Mouse (Mus musculus): ENCODE data around the gene Ly6c2. TPM values are rescaled to one million over a fixed set of nuclear protein-coding genes. Genes with fewer than 3 reads are reported as not detected.
"Not testable (repeated sequence)": the region's sequence is repeated elsewhere in the genome, so short reads cannot be mapped to it uniquely, and the experiment has no call there.

Gene Ly6c2
- polyA plus RNA-seq (2016; fragmentation: Nextera tagmentation; extraction: Ambion mirVana): not detected in 2 replicates

GRCm38 (mm10) chr15:75111861-75112630 lies at the start of gene Ly6c2:
Gene Ly6c2, minus strand, starts transcription at chr15:75111970.
- H3K4me3 ChIP-seq; H3K4me1 ChIP-seq; H3K9ac ChIP-seq (replicated peaks); H3K4me2 ChIP-seq (replicated peaks); H3K36me3 ChIP-seq; H3K27me3 ChIP-seq; H3K27ac ChIP-seq (replicated peaks); H3K9me3 ChIP-seq; ATAC-seq (ENCODE audit: low FRiP score, low read depth): not testable (repeated sequence)
- WGBS: no CpG with 5 or more reads among the region's 1 CpGs

- Histone ChIP-seq H3K4me1 (no peaks in the 10 kb centered on the region), H3K27ac (replicated peaks) (no peak overlapping the region), H3K9ac (replicated peaks) (no peak overlapping the region), H3K9me3 (0 out of 2 replicates have a peak, but pooled peaks cover 10% of the 10 kb centered on the region), H3K27me3 (no peaks in the 10 kb centered on the region), H3K4me2 (replicated peaks) (no peak overlapping the region), H3K4me3 (no peak overlapping the region), H3K36me3 (no peaks in the 10 kb centered on the region)
- 54% methylated on average over 1 of the region's 1 CpGs for WGBS
- ATAC-seq (ENCODE audit: low FRiP score, low read depth): no peak
Measured at GRCm38 (mm10) chr15:75157646-75158045, 45.9 kb upstream of the Ly6c2 start.

DNA sequence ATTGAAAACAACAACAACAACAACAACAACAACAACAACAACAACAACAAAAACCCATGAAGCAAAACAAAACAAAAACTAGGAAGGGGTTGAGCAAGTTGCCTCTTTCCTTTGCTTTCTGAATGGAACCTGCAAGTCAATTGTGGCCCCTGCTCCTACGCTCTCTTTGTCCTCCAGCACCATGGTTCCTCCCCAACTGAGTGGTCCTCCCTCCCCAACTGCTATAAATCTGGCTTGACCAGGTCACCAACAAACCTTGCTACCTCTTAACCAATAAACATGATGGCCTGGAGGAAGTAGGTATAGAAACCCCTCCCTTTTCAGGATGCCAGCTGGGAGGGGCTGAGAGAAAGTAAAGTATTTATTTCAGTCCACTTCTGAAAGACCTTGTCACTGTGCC lies 43.2 kb upstream of the Ly6c2 start, which contains the start of gene Ly6g:
Gene Ly6g (plus strand): TSS at position 301 of the 400 bp plus-strand sequence.
- Histone ChIP-seq H3K36me3 (no peaks in the 10 kb centered on the region), H3K4me1 (no peaks in the 10 kb centered on the region), H3K4me3 (no peak within 1 kb of the TSS), H3K27ac (replicated peaks) (no peak within 1 kb of the TSS), H3K9ac (replicated peaks) (no peak within 1 kb of the TSS), H3K27me3 (no peaks in the 10 kb centered on the region), H3K4me2 (replicated peaks) (no peak within 1 kb of the TSS), H3K9me3 (0 out of 2 replicates have a peak, but pooled peaks cover 6% of the 10 kb centered on the region)
- 96% methylated on average over 1 of the region's 1 CpGs for WGBS
- no peak for ATAC-seq (ENCODE audit: low FRiP score, low read depth)

- H3K36me3 ChIP-seq: no peaks in the 10 kb centered on the region
- no peaks in the 10 kb centered on the region for H3K4me1 ChIP-seq
- no peaks in the 10 kb centered on the region for H3K27me3 ChIP-seq
- H3K4me3 ChIP-seq: no peak overlapping the region
- no peaks in the 10 kb centered on the region for H3K9me3 ChIP-seq
- no peak overlapping the region for H3K4me2 ChIP-seq (replicated peaks)
- no peak overlapping the region for H3K9ac ChIP-seq (replicated peaks)
- H3K27ac ChIP-seq (replicated peaks): no peak overlapping the region
- no peak for ATAC-seq (ENCODE audit: low FRiP score, low read depth)
Measured at GRCm38 (mm10) chr15:75153087-75153486, 41.3 kb upstream of the Ly6c2 start.

- H3K36me3 ChIP-seq: no peaks in the 10 kb centered on the region
- no peaks in the 10 kb centered on the region for H3K27me3 ChIP-seq
- no peak overlapping the region for H3K4me3 ChIP-seq
- no peak for ATAC-seq (ENCODE audit: low FRiP score, low read depth)
- 67% methylated on average over 3 of the region's 3 CpGs for WGBS
- no peak overlapping the region for H3K27ac ChIP-seq (replicated peaks)
- H3K9ac ChIP-seq (replicated peaks): no peak overlapping the region
- no peak overlapping the region for H3K4me2 ChIP-seq (replicated peaks)
- H3K4me1 ChIP-seq: no peaks in the 10 kb centered on the region
- H3K9me3 ChIP-seq: no peaks in the 10 kb centered on the region
Measured at GRCm38 (mm10) chr15:75143735-75144134, 32.0 kb upstream of the Ly6c2 start.

- H3K36me3 ChIP-seq; H3K9ac ChIP-seq (replicated peaks); H3K9me3 ChIP-seq; H3K4me1 ChIP-seq; H3K27ac ChIP-seq (replicated peaks); H3K4me2 ChIP-seq (replicated peaks); H3K27me3 ChIP-seq; ATAC-seq (ENCODE audit: low FRiP score, low read depth); H3K4me3 ChIP-seq: not testable (repeated sequence)
- 47% methylated on average over 6 of the region's 6 CpGs for WGBS
Measured at GRCm38 (mm10) chr15:75141812-75142360, 30.1 kb upstream of the Ly6c2 start.

- H3K9ac ChIP-seq (replicated peaks); H3K4me1 ChIP-seq; ATAC-seq (ENCODE audit: low FRiP score, low read depth); H3K27ac ChIP-seq (replicated peaks); H3K4me3 ChIP-seq; H3K36me3 ChIP-seq; H3K4me2 ChIP-seq (replicated peaks); H3K9me3 ChIP-seq; H3K27me3 ChIP-seq: not testable (repeated sequence)
- 76% methylated on average over 3 of the region's 3 CpGs for WGBS
Measured at GRCm38 (mm10) chr15:75137739-75138138, 26.0 kb upstream of the Ly6c2 start.

DNA sequence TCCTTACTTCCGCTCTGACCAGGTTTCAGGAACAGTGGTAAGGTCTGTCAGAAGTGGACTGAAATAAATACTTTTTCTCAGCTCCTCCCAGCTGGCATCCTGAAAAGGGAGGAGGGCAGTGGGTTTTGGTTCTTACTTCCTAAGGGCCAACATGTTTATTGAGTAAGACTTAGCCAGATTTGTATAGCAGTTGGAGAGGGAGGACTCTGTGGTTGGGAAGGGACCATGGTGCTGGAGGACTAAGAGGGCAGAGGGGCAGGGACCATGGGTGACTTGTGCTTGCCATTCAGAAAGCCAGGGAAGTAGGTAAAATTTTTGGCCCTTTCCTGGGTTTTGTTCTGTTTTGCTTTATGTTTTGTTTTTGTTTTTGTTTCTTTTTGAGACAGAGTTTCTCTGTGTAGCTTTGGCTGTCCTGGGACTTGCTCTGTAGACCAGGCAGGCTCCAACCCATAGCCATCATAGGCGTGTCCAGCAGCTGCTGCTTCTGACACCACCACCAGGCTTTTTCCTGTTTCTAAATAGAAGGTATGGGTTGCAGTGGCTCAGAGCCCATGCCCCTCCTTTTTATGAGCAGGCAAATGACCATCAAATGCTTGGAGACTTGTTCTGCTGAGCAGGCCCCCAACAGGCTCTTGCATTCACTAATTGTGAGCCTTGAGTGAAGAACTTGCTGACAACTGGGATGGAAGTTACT lies 23.5 kb upstream of the Ly6c2 start:
- not testable (repeated sequence) for H3K9me3 ChIP-seq; H3K4me1 ChIP-seq; H3K27me3 ChIP-seq; H3K36me3 ChIP-seq; H3K4me3 ChIP-seq; H3K4me2 ChIP-seq (replicated peaks); H3K27ac ChIP-seq (replicated peaks); H3K9ac ChIP-seq (replicated peaks); ATAC-seq (ENCODE audit: low FRiP score, low read depth)
- WGBS: 84% methylated on average over 1 of the region's 2 CpGs

DNA sequence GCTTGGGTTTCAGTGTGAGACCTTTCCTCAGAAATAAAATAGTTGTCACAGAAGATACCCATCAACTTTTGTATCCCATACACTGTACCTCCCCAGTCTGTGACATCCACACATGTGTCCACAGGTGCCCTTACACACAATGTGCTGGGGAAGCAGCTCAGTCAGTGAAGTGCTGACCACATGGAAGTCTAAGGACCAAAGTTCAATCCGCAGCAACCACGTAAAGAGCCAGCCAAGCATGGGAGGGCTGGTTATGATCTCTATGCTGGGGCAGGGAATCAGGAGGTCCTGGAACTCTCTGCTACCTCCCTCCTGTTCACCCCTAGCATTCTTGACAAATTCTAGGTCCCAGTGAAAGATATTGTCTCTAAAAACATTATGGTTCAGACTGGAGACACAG lies 20.6 kb upstream of the Ly6c2 start:
- H3K36me3 ChIP-seq; H3K9ac ChIP-seq (replicated peaks); H3K9me3 ChIP-seq; H3K4me2 ChIP-seq (replicated peaks); ATAC-seq (ENCODE audit: low FRiP score, low read depth); H3K27me3 ChIP-seq; H3K4me1 ChIP-seq; H3K4me3 ChIP-seq; H3K27ac ChIP-seq (replicated peaks): not testable (repeated sequence)
- 87% methylated on average over 2 of the region's 2 CpGs for WGBS

- Histone ChIP-seq H3K4me2 (replicated peaks) (no peak overlapping the region), H3K9me3 (no peaks in the 10 kb centered on the region), H3K36me3 (no peaks in the 10 kb centered on the region), H3K4me3 (no peak overlapping the region), H3K27me3 (no peaks in the 10 kb centered on the region), H3K9ac (replicated peaks) (no peak overlapping the region), H3K27ac (replicated peaks) (no peak overlapping the region), H3K4me1 (no peaks in the 10 kb centered on the region)
- WGBS: 25% methylated on average over 2 of the region's 2 CpGs
- ATAC-seq (ENCODE audit: low FRiP score, low read depth): no peak
Measured at GRCm38 (mm10) chr15:75120066-75120465, 8.3 kb upstream of the Ly6c2 start.

DNA sequence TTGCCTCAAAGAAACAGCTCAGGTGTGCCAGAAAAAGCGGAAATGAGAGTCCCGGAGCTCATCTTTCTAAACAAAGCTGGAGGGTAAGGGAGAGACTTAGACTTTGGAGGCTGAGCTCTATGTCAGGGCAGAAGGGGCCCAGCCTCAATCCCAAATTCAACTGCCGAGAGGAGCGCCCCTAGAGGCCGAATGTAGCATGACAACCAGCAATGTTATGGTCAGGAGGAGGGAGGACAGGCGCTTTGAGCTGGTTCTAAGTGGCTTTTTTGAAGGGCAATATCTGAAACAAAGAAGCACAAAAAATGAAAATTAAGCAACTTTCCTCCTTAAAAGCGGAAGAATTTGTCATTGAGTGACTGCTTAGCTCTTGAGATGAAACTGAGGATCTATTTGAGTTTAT lies 7.0 kb upstream of the Ly6c2 start:
- not testable (repeated sequence) for H3K9ac ChIP-seq (replicated peaks); ATAC-seq (ENCODE audit: low FRiP score, low read depth); H3K27ac ChIP-seq (replicated peaks); H3K9me3 ChIP-seq; H3K4me1 ChIP-seq; H3K36me3 ChIP-seq; H3K27me3 ChIP-seq; H3K4me2 ChIP-seq (replicated peaks); H3K4me3 ChIP-seq
- WGBS: 16% methylated on average over 5 of the region's 7 CpGs

DNA sequence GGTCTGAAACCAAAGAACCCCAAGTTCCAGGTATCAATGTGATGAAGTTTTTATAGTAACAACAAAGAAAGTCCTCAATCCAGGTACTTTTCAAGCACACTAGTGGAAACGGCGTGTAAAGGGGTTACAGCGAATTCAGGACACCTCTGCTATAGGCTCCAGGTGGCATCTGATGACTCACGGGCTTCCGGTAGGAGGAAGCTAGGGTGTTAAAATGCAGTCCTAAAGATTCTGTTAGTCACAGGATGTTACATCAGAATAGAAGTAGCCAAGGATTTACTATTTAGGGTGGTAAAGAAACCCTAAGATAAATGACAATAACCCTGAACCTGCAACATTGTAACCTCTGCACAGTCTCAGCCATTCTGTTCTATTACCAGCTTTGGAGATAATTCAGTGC lies 5.7 kb upstream of the Ly6c2 start:
- whole genome bisulfite sequencing: 93% methylated on average over 5 of the region's 5 CpGs
- H3K4me1 ChIP-seq; H3K4me3 ChIP-seq; ATAC-seq (ENCODE audit: low FRiP score, low read depth); H3K27me3 ChIP-seq; H3K36me3 ChIP-seq; H3K9me3 ChIP-seq; H3K4me2 ChIP-seq (replicated peaks); H3K27ac ChIP-seq (replicated peaks); H3K9ac ChIP-seq (replicated peaks): not testable (repeated sequence)

All from midbrain, embryonic 12.5 days (tissue).